Mouse (Mus musculus) spleen, postnatal 4 days (tissue): ENCODE data around the gene Ccdc152.

ENCODE experiments used
- DNase-seq, 2 experiments: peaks; one replicate each; pipeline ENCODE4 v3.0.0; 2022; ENCODE audit warnings: low spot score in 2 of 2

Gene Ccdc152

DNA sequence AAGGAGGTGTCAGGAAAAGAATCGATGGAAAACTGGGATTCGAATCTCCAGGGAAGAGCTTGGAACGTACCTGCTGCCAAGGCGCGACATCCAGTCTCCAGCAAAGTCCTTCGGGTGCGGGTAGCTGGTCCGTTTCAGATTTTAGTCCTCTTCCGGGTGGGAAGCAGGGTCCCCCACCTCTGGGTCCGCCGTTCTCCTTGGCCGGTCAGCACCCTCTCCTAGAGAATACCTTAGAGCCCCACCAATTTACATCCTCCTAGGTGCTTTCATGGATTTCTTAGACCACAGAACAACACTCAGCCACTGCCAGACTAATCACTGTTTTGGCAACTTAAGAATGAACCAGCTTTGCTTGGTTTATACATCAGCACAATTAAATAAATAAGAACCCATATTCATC lies at the start of gene Ccdc152:
TSS of gene Ccdc152 (minus strand) at position 101 of the 400 bp plus-strand sequence.
- no peak for DNase-seq

DNA sequence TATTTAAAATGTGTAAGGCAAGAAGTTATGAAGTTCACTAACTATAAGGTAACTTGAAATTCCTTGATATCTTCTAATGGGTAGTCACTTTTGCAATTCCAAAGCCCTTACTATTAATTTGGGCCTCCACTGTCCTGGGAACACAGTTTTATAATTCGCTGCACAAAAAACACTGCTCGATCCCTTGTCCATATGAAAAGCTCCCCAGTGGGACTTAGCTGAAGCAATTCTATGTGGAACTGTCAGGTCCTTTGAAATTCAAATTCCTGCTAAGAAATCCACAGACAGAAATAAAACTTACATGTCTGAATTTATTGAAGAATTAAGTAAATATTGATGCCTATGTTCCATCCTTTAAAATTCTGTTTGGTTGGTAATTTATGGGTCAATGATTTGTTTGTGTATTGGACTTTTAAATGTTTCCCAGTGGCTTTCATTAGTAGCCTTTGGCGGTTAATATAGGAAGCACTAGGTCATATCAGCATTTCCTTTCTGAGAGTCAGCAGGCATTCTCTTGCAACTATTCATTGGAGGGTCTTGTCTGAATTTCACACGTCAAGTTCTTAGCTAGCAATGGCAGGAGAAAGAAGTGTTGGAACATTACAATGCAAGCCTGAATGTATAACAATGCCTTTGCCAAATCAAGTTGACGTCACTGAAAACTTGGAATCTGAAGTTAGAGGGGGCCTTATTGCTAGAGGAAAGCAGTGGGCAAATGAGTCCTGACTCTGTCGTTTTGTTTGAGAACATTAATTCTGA lies 46.2 kb upstream of the Ccdc152 start:
- no peak for DNase-seq

DNA sequence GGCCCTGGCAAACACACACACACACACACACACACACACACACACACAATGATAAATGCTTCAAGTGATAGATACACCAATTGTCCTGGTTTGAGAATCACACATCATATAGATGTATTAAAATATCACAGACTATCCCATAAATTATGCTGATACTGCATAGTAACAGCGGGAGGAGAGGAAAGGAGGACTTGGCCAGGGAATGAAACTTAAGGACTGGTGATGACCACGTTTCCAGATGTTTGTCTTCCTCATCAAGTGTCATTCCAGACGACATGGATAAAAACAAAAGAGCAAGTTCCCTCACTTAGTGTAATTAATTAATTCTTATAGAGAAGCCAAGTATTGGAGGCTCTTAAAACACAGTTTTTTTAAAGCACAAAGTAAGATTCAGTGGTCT lies 43.4 kb upstream of the Ccdc152 start:
- DNase-seq, result no peak

DNA sequence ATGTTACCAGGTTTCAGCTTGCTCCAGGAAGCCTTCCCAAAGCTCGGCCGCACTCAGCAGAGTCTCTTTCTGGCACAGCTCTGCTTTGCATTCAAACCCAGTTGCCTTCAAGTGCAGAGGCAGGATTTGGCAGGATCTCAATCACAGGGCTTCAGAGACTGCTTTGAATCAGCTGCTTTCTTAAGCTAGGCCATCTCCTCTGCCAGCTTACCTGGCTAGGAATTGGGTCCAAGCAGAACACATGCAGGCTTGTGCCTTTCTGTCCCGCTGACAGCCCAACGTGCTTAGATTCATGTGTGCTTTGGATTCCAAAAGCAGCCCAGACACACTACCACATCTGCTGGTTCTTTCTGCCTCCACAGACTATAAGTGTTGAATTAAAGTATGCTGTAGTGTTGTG lies 41.2 kb upstream of the Ccdc152 start:
- DNase-seq, result no peak

DNA sequence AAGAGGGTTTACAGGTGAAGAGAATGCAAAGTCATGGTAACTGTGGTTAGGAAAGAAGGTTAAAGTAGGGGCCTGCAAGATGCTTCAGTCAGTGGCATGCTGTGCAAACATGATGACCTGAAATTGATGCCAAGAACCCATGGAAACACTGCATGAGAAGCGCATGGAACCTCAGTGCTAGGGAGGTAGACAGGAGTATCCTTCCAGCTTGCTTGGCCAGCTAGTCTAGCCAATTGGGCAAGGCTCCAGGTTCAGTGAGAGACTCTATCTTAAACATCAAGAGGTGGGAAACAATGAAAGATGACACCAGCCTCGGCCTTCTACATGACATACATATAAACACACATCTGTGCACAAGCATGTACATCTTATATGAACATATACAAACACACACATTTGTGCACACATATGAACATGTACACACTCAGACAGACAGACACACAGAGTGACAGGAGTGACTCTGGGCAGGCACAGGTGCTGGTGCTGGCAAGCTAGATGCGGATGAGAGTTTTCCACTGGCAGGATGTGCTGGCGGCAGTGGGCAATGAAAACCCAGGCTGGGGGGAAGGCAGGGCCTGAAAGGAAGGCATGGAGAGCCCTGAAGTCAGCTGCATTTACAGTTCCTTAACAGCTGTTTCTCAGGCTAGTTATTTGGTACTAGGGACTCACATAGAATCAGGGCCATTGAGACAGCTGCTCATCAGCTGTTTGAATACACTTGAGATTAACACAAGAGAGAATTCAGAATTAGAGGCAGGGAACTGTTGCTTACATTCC lies 38.7 kb upstream of the Ccdc152 start:
- no peak for DNase-seq

DNA sequence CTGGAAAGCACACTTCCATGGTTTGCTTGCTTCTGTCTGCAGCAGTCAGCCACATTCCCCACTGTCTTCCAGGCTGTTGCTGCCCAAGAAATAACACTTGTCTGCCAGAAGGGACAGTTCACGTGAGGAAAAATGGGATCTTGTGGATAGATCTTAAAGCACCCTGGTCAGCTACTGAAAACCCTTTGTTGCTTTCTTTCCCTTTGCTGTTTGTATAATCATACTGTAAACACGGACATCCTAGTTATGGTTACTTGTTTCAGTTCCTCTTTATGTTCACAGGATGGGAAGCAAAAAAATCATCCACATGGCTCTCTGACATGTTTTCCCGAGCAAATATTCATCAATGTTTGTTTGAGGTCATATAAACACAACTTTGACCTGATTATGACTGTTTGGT lies 36.5 kb upstream of the Ccdc152 start:
- no peak for DNase-seq

DNA sequence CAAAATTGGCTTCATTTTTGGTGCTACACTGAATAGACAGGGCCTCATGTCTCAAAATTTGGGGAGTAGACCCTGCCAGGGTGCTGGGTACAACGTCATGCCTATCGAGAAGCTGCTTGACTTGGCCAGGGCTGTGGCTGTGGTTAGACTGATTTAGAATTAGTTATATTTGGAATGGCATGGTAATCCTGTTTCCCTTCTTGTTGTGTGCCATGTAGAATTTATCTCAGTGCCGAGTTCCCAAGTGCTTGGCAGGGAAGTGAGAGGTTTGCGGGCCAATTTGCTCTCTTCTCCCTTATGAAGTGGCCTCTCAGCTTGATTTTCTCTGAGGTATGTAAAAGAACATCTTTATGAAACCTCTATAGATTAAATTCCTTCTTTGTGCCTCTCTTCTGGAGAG lies 29.2 kb upstream of the Ccdc152 start:
- DNase-seq, result no peak

DNA sequence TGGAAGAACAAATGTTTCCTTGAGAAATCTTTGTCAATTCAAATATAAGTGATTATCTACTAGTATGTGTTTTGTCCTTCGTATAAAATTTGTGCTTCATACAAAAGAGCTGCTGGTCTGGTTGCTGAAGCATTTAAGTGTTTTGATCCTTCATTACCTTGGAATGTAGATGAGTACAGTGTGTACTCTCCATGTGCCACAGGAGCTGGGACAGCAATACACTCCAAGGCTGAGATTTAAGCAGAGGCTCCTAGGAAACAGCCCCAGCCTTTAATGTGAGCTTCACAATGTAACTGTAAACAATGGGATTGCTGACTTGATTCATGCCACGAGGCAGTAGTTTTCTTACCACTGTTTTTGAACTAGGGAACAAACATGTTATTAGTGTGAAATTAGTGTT lies 28.5 kb upstream of the Ccdc152 start:
- DNase-seq, result no peak

DNA sequence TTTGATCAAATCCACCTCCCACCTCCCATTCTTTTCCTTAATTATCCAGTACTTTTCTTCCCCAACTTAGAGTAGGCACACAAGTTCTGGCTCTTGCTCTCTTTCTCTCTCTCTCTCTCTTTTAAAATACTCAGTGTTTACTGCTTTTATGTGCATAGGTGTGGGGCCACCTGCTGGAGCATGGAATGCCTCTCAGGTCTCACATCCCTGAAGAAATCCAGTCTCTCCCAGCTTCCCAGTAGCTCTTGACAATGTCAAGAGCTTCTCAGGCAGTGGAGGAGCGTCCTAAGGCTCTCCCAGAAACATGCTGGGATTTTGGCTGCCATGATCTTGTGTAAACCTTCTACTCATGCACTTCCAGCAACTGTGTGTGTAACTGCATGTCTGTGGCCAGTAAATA lies 27.0 kb upstream of the Ccdc152 start:
- DNase-seq, result no peak

DNA sequence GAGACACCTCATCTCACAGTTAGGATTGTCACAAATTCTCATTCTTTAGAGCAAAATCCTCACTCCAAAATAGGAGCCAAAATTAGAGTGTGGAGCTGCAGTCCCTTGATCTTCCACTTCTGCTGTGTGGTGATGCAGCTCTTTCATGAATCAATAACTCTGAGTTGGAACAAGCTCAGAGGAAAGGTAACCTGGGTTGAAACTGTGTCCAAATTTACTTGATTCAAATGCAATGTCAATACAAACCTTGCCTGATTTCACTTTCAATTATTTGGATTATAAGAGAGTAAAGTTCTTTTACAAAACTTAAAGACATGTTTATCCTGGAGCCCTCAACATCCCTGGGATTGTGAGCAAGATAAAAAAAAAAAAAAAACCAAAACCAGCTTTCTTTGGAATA lies 19.7 kb upstream of the Ccdc152 start:
- no peak for DNase-seq

DNA sequence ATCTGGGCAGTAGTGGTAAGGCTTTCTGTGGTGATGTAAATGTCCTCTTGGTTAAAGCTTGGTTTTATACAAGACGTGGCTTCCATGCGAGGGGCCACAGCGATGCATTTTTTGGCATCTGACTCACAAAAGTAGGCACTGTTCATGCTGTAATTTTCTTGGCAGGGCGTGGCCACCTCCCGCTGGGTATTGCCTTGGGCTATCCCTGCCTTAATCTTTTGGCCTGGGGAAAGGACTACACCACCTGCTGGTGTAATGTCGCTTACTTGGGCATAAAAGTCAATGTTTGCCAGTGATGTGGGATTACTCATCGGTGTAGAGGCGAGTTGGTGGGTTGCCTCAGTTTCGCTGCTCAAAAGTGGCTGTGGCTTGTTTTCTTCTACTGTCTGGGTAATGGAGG lies 16.6 kb upstream of the Ccdc152 start:
- no peak for DNase-seq

DNA sequence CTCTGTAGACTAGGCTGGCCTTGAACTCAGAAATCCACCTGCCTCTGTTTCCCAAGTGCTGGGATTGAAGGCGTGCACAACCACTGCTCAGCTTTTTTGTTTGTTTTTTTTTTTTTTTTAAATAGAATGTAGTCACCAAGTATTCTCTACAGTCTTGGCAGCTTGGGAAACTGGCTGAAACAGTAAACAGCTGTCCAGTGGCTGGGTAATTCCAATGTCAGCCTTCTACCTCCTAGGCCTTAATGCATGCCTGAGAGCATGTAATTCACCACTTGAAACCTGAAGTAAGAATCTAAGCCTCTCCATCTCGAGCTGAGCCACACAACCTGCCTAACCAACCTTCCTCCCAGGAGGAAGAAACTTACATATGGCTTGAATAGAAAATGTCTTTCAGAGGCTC lies 13.3 kb upstream of the Ccdc152 start:
- no peak for DNase-seq

DNA sequence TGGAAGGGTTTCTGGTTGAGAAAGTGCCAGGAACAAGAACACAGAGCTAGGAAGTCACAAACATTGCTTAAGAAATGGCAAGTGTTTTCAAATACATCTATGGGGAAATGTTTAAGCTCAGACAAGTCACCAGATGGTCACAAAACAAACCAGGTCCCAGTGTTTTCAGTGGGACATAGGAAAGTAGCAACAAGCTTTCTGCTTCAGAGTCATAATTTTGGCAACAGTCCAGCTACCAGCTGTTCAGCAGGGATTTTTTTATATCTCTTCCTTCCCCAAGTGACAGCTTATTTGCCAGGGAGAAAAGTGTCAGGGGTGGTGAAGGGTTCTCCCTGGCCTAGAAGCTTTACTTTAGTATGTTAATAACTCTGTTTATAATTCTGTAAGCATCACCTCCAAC lies 9.6 kb upstream of the Ccdc152 start:
- no peak for DNase-seq

DNA sequence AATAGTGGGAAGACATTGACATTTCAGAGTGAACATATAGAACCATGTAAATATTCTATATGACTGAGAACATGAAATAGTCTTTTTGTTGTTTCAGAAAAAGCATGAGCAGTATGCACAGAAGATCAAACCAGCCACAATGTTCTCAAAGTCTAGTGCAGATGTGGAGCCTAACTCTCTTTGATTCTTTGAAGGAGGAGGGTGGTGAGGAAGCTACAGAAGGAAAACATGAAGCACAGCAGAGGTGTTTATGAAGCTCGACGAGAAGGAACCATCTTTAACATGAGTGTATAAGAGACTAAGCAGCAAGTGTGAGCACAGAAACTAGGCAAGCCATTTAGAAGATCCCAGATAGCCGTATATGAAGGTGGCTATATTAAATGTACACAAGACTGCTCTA lies 6.5 kb upstream of the Ccdc152 start:
- no peak for DNase-seq

DNA sequence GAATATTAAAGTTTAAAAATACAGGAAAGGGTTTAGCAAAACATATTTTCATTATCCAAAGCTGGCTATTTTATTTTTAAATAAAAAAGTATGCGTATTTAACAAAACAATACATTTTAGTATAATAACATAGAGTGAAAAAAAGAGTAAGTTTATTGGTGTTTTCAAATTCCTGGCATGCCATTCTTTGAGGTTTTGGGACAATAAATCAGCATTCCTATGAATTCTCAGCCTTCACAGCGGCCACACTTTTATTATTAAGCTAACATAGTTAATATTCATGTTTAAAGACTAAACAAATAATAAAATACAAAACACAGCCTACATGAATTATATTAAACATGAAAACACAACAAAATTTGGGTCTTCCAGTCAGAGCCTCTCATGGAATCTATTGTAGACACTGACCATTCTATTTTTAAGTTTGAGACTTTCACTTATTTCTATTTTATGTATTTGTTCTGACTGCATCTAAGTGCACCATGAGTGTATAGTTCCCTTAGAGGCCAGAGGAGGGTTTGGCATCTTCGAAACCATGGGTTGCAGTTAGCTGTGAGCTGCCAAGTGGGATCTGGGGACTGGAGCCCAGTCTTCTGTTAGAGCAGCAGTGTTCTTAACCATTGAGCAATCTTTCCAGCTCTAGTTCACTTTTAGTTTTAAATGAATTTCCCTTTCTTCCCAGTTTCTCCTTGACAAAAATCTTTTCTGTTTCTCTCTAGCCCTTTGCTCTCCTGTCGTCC lies 2.8 kb downstream of the Ccdc152 start:
- no peak for DNase-seq

DNA sequence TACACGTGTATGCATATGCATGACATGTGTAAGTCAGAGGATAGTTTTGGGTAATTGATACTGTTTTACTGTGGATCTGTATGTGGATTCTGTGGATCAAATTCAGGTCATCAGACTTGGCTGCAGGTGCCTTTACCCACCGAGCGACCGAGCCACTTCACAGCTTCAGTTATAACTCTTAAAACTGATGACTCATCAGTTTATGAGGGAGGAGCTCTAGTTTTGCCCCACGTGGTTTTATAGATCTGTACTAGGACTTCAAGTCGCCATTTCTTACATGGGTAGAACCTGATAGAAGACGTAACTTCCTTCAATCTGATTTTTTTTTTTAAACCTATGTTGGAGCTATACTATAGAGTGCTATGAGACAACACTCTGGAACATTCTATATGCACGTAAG lies 5.7 kb downstream of the Ccdc152 start:
- DNase-seq, result no peak

DNA sequence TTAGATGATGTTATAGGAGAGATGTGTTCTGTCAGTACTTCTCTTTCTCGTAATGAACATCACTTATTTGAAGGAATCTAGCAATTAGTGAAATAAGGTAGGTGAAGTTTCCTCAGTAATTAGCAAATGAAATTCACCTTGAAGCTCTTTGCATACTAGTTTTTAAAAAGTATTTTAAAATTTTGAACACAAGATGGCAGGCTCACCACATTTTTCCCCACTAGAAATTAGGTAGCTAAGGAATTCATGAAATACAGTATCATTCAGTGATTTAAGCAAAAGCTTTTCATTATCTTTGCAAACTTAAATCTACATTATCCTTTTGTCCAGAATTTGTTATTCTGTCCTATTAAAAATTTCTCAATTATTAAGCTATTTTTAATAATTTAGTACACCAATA lies 7.3 kb downstream of the Ccdc152 start:
- DNase-seq, result no peak

DNA sequence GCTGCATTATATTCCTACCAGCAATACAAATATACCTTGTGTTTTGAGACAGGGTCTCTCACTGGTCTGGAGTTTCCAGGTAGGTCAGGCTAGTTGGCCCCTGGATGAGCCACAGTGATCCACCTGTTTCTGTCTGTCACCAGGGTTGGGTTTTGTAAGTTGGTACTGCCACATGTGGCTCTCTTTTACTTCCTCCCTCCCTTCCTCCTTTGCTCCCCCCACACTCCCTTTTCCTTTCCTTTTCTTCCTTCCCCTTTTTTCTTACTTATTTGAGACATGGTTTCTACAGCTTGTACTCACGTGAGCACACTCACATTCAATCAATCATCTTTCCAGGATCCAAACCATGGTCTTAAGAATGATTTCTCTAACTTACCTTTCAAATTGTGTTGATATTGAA lies 9.8 kb downstream of the Ccdc152 start:
- DNase-seq, result no peak

DNA sequence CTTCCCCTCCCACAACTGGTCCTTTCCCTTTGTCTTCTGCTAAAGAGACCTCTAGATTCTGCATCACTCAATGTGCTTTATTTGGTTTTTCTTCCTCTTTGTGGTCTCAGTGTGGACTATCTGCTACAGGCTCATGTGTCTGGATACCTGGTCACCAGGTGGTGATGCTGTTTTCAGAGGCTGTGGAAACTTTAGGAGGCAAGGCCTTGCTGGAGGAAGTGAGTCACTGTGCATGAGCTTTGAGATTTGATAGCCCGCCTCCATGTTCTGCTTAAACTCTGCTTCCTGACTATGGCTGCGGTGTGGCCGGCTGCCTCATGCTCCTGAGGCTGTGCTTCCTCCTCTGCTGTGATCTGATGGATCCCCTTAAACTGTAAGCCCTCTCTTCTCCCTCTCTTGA lies 12.9 kb downstream of the Ccdc152 start:
- DNase-seq, result no peak

DNA sequence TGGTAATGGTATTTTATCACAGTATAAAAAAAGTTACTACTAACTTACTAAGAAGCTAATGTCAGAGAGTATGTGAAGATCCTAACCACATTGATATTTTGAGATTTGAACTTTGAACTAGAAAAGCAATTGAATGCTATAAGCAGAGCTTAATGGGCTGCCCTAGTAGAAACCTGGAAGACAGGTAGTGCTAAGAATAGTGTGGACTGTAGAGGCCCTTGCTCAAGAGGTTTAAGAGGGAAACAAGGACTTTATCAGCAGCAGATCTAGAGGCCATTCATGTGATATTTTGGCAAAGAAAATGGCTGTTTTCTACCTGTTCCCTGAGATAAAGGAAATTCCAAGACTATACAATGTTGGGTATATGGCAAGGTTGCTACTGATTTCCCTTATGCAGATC lies 17.3 kb downstream of the Ccdc152 start:
- no peak for DNase-seq

DNA sequence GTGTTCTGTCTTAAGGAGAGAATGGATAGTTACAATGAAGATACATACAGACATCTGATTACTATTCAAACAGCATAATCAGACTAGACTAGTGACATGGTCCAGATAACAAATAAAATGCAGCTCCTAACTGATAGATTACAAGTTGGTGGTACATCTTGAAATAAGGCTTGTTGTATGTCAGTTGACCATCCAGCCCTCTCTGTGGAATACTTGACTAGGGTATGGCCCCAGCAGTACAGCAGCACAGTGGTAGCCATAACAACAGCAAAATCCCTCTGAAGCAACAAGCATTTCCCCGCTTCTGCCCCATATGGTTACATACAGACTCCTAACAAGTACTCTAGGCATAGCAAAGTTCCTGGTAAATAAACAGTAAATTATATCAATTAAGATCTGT lies 21.6 kb downstream of the Ccdc152 start:
- no peak for DNase-seq

DNA sequence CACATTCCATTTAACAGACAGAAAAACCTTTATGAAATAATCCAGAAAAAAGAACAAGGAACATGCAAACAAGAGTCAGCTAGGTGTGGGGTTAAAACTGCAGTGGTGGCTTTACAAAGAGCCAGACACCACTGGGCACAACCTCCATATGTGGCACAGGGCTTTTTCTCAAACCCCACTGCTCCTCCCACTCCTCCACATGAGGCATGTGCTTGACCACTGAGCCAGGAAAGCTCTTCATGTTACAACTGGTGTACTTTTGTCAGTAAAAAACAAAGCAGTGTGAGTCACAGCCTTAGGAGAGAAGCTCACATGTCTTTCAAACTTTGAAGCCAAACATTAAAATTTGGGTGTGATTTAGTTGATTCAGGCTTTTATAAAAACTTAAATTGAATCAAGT lies 22.1 kb downstream of the Ccdc152 start:
- no peak for DNase-seq

DNA sequence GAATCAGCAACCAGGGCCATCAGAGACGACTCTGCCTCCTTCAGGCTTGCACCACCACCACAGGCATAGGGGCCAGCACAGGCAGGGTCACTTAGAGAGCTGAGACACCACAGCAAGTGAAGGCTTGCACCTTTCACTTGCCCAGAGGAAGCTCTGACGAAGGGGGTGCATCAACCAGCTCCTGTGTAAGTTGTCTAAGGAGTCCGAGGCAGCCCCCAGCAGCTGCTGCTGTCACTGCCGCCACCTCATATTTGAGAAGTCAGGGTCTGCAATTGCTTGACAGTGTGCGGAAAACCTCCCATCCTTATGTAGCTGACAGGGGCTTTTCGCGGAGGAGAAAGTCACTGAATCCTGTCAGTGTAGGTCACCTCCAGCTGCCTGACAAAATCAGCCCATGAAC lies 24.1 kb downstream of the Ccdc152 start:
- no peak for DNase-seq
